Mouse (Mus musculus): ENCODE measurements around the gene Palld.

GRCm38 (mm10) chr8:61682902-61683301 lies 219.6 kb downstream of the Palld start:
- TF ChIP-seq CTCF (IDR thresholded peaks at IDR 0.05; ENCODE audit: extremely low read depth, insufficient read length, insufficient replicate concordance, low read depth, low read length) (no peak), POLR2A (IDR thresholded peaks at IDR 0.05; ENCODE audit: low read depth, low read length) (no peak)

Measured in small intestine, adult 2 months (tissue).